Mouse (Mus musculus) liver, postnatal 0 days (tissue): ENCODE results near the gene Mgp.

Experiments
- CTCF ChIP-seq: sonication (generic); IDR thresholded peaks from 2 replicates; pipeline ENCODE4 v1.5.1; 2016; ENCODE audit warnings: antibody characterized with exemption, low read depth
- EP300 ChIP-seq: IDR thresholded peaks from 2 replicates; pipeline ENCODE4 v1.6.1; 2016; ENCODE audit warnings: antibody characterized with exemption, low read depth, mild to moderate bottlenecking

DNA sequence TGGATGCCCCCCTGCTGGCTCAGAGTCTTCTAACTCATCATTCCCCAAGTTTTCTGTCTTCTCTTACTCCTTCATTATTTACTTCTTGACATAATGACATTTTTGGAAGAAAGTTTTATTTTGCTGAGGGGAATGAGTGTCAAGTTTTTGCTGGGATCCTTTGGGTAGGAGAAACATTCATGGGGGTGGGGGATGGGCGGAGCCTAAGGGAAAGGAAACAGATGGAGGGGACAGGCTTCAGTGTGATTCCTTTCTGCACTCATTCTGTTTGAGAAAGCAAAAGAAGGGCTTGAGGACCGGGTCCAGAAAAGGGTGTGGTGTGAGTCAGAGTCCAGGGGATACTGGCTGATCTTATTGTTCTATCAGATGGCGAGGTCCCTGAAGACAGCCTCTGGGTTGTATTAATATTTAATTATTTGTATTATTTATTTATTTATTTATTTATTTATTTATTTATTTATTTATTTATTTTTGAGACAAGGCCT, 7.8 kb upstream of the Mgp start:
- no peak for TF ChIP-seq CTCF
- no peak for TF ChIP-seq EP300
